In the genomic region with DNA sequence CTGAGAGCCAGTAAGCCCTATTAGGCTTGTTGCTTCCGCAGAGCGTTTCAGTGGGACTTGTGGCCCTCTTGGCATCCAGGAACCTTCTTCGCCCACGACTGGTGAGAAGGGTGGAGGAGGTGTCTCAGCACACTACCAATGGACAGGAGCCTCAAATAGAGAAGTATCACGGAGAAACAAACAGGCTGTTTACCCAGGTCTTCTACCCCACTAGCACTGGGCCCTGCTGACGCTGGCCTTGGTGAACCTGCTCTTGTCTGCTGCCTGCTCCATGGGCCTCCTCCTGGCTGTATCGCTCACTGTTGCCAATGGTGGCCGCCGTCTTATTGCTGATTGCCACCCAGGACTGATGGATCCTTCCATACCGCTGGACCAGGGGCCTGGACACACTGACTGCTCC, we compare ENCODE assay signal across 1 mouse cellular context.
TF ChIP-seq lines count a peak whose summit lies in the region.

No protein-coding gene starts in this region.

TF ChIP-seq in CH12.LX, 34 proteins besides CTCF, POLR2A, EP300 and RAD21:
- TF ChIP-seq HCFC1 (IDR thresholded peaks at IDR 0.05; ENCODE audit: low read depth, low read length) (no peak), GABPA (IDR thresholded peaks at IDR 0.05; ENCODE audit: insufficient replicate concordance, low read depth, low read length) (no peak), SMC3 (IDR thresholded peaks at IDR 0.05; ENCODE audit: low read depth, low read length) (no peak), MYC (IDR thresholded peaks at IDR 0.05; ENCODE audit: low read depth, low read length) (no peak), MAZ (IDR thresholded peaks at IDR 0.05; ENCODE audit: low read depth, low read length) (no peak), CHD1 (IDR thresholded peaks at IDR 0.05; ENCODE audit: low read depth, low read length) (no peak), KAT2A (IDR thresholded peaks at IDR 0.05; ENCODE audit: insufficient replicate concordance, low read length) (no peak), POLR2AphosphoS2 (IDR thresholded peaks at IDR 0.05; ENCODE audit: low read depth, low read length) (no peak), RCOR1 (conservative IDR thresholded peaks at IDR 0.05; ENCODE audit: low read depth, low read length) (no peak), UBTF (IDR thresholded peaks at IDR 0.05; ENCODE audit: low read depth, low read length) (no peak), CHD2 (IDR thresholded peaks at IDR 0.05; ENCODE audit: low read length) (no peak), TBP (conservative IDR thresholded peaks at IDR 0.05; ENCODE audit: low read depth, low read length) (no peak), BHLHE40 (IDR thresholded peaks at IDR 0.05; ENCODE audit: low read depth, low read length) (no peak), NRF1 (IDR thresholded peaks at IDR 0.05; ENCODE audit: low read depth, low read length) (no peak), TCF12 (IDR thresholded peaks at IDR 0.05; ENCODE audit: low read depth, low read length) (no peak), ELF1 (IDR thresholded peaks at IDR 0.05; ENCODE audit: low read depth, low read length) (no peak)
TF ChIP-seq in CH12.LX: peak in this region for 0.
